In genomic region chr4:65481632-65482031, GRCm38 (mm10) we compare ENCODE assay signal across 9 mouse cellular contexts.
DNase-seq lines count a peak whose midpoint lies in the region; ATAC-seq and TF ChIP-seq lines count a peak whose summit lies in the region.
"Had no signal": no experiment of that assay in that cellular context is flagged by ENCODE, and none has a peak within 500 bp of the region (broad histone marks: within the 10 kb centered on the region; RNA-seq: fewer than 3 reads in every experiment).

No protein-coding gene starts in this region.

- ATAC-seq in hindbrain, embryonic 16.5 days = 0 out of 2 replicates have a peak, but pooled peaks have one; percentile 4
- no peak for ATAC-seq in hindbrain, postnatal 0 days
- no peak for ATAC-seq in forebrain, embryonic 16.5 days

- H3K27ac ChIP-seq in hindbrain, embryonic 16.5 days (ENCODE audit: low read depth, low read length) = no peak overlapping the region
- no peak overlapping the region for H3K27ac ChIP-seq in hindbrain, postnatal 0 days
- H3K27ac ChIP-seq in cerebellum, adult 2 months (ENCODE audit: insufficient read depth, low read length) = no peak overlapping the region
- no peak overlapping the region for H3K27ac ChIP-seq in forebrain, embryonic 16.5 days (ENCODE audit: low read length)
- H3K27ac ChIP-seq: neural tube, embryonic 13.5 days had no signal

- H3K27me3 ChIP-seq in hindbrain, embryonic 16.5 days (replicated peaks; ENCODE audit: control insufficient read depth, insufficient read depth, low read length) = no peaks in the 10 kb centered on the region
- H3K27me3 ChIP-seq in hindbrain, postnatal 0 days (ENCODE audit: insufficient read depth, low read length) = no peaks in the 10 kb centered on the region
- H3K27me3 ChIP-seq in cerebellum, adult 2 months (ENCODE audit: control insufficient read depth, insufficient read depth, low read length) = no peaks in the 10 kb centered on the region
- H3K27me3 ChIP-seq in forebrain, embryonic 16.5 days (replicated peaks; ENCODE audit: control insufficient read depth, insufficient read depth, low read length) = no peaks in the 10 kb centered on the region
- H3K27me3 ChIP-seq: neural tube, embryonic 13.5 days had no signal

- no peaks in the 10 kb centered on the region for H3K9me3 ChIP-seq in hindbrain, embryonic 16.5 days (ENCODE audit: control insufficient read depth, low read length)
- no peaks in the 10 kb centered on the region for H3K9me3 ChIP-seq in hindbrain, postnatal 0 days (ENCODE audit: low read length)
- H3K9me3 ChIP-seq in forebrain, embryonic 16.5 days (ENCODE audit: control insufficient read depth, low read length) = no peaks in the 10 kb centered on the region
- H3K9me3 ChIP-seq: neural tube, embryonic 13.5 days had no signal

- no peak for TF ChIP-seq POLR2A in cerebellum, adult 2 months (IDR thresholded peaks at IDR 0.05; ENCODE audit: borderline replicate concordance, insufficient read depth, low read length)

- H3K9ac ChIP-seq in hindbrain, embryonic 16.5 days (ENCODE audit: low read depth, low read length) = no peak overlapping the region
- H3K9ac ChIP-seq in hindbrain, postnatal 0 days (replicated peaks; ENCODE audit: low read length) = no peak overlapping the region
- no peak overlapping the region for H3K9ac ChIP-seq in forebrain, embryonic 16.5 days (replicated peaks; ENCODE audit: low read depth, low read length)
- H3K9ac ChIP-seq: neural tube, embryonic 13.5 days had no signal

- 82% methylated on average over 5 of the region's 5 CpGs for WGBS in hindbrain, embryonic 16.5 days
- WGBS in hindbrain, postnatal 0 days = 78% methylated on average over 5 of the region's 5 CpGs
- WGBS in cerebellum, adult 2 months = 68% methylated on average over 5 of the region's 5 CpGs
- 84% methylated on average over 5 of the region's 5 CpGs for WGBS in forebrain, embryonic 16.5 days

- H3K4me2 ChIP-seq in hindbrain, embryonic 16.5 days (ENCODE audit: low read length) = no peak overlapping the region
- no peak overlapping the region for H3K4me2 ChIP-seq in hindbrain, postnatal 0 days (ENCODE audit: low read depth, low read length)
- H3K4me2 ChIP-seq in forebrain, embryonic 16.5 days (ENCODE audit: low read length) = no peak overlapping the region
- H3K4me2 ChIP-seq: neural tube, embryonic 13.5 days had no signal

- no peak for DNase-seq in hindbrain, postnatal 0 days (ENCODE audit: low spot score)
- peak; percentile 54 for DNase-seq in adrenal gland, postnatal 10 days
- peak; percentile 21 for DNase-seq in heart, adult 8-10 months (ENCODE audit: low spot score)
- DNase-seq in lung, postnatal 25 days (ENCODE audit: low spot score) = peak; percentile 1
- no peak for DNase-seq in cerebellum, adult 2 months
- DNase-seq in MN1 (ENCODE audit: low spot score) = no peak

- no peaks in the 10 kb centered on the region for H3K36me3 ChIP-seq in hindbrain, embryonic 16.5 days (ENCODE audit: control insufficient read depth, insufficient read depth, low read length)
- H3K36me3 ChIP-seq in hindbrain, postnatal 0 days (ENCODE audit: insufficient read depth, low read length) = no peaks in the 10 kb centered on the region
- no peaks in the 10 kb centered on the region for H3K36me3 ChIP-seq in forebrain, embryonic 16.5 days (ENCODE audit: control insufficient read depth, insufficient read depth)
- H3K36me3 ChIP-seq: neural tube, embryonic 13.5 days had no signal

- TF ChIP-seq CTCF in hindbrain, postnatal 0 days (IDR thresholded peaks at IDR 0.05; ENCODE audit: low read depth) = no peak
- TF ChIP-seq CTCF in cerebellum, adult 2 months (IDR thresholded peaks at IDR 0.05; ENCODE audit: borderline replicate concordance, insufficient read depth, low read depth, low read length) = no peak

- H3K4me1 ChIP-seq in hindbrain, embryonic 16.5 days (ENCODE audit: control insufficient read depth, insufficient read depth, low read depth, low read length) = no peaks in the 10 kb centered on the region
- no peaks in the 10 kb centered on the region; the same call in 1 of the 2 replicates for H3K4me1 ChIP-seq in hindbrain, postnatal 0 days (ENCODE audit: insufficient read depth, low read length)
- peaks cover 11% of the 10 kb centered on the region for H3K4me1 ChIP-seq in cerebellum, adult 2 months (ENCODE audit: control insufficient read depth, insufficient read depth, low read length)
- H3K4me1 ChIP-seq in forebrain, embryonic 16.5 days (replicated peaks; ENCODE audit: control insufficient read depth, insufficient read depth, low read length) = no peaks in the 10 kb centered on the region
- H3K4me1 ChIP-seq: neural tube, embryonic 13.5 days had no signal

- H3K4me3 ChIP-seq in hindbrain, embryonic 16.5 days (ENCODE audit: low read length) = no peak overlapping the region
- no peak overlapping the region for H3K4me3 ChIP-seq in hindbrain, postnatal 0 days (ENCODE audit: low read length)
- H3K4me3 ChIP-seq in cerebellum, adult 2 months (replicated peaks; ENCODE audit: insufficient read depth, low read depth, low read length) = no peak overlapping the region
- no peak overlapping the region for H3K4me3 ChIP-seq in forebrain, embryonic 16.5 days (replicated peaks; ENCODE audit: low read length)
- H3K4me3 ChIP-seq: neural tube, embryonic 13.5 days had no signal

Comparison
In these comparisons a context has a peak if more than half of its experiments do, and no peak if none do; other contexts are left out.
1. DNase-seq: peak in adrenal gland, postnatal 10 days (single experiment), heart, adult 8-10 months (single experiment) and lung, postnatal 25 days (single experiment); none in hindbrain, postnatal 0 days (single experiment), cerebellum, adult 2 months (0 of 2) and MN1 (single experiment).